Mouse (Mus musculus) left cerebral cortex, adult 11 months (tissue): ENCODE measurements at regions not wholly inside any gene's neighbourhood (a gene's known extent, or its start where the extent isn't known, plus 50 kb on each side); places are given as distances from the start of the nearest gene placed in this dataset.

ENCODE experiments used
- DNase-seq: peaks from one replicate; pipeline ENCODE4 v3.0.0; 2022; ENCODE audit warnings: low spot score

DNA sequence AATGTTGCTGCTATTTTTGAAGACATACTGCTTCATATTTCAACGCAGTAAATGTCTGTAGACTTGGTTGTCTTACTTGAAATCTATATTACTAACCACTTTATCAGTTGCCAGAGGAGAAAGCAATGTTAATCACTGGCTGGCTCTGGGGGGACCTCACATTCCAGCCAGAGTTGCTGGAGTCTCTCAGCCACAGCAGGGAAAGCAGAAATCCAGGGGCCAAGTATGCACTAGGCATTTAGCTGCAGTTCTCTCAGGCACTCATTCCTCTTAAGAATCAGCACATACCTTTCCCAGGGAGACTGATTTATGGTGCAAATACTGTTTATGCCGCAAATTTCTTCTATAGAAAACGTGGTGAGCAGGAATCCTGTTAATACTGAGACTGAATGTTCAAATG, 933.6 kb upstream of the Lcorl start:
- DNase-seq, result no peak

DNA sequence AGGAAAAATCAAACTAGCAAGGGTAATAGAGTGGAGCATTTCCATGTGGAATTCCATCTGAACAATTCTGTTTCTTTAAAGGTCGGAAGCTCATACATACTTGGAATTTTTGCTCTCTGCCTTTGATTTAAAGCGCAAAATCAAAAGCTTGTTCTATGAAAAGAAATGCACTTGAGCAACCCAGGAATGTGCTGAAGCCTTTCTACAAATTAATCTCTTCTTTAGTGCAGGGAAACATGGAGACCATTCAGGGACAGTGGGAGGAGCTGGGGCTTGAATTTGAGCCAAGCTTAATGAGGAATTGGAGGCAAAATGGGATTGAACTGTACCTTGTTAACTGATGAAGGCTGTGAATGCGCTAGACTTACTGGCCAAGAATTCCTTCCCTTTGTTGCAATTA, 933.1 kb upstream of the Lcorl start:
- DNase-seq, result no peak

DNA sequence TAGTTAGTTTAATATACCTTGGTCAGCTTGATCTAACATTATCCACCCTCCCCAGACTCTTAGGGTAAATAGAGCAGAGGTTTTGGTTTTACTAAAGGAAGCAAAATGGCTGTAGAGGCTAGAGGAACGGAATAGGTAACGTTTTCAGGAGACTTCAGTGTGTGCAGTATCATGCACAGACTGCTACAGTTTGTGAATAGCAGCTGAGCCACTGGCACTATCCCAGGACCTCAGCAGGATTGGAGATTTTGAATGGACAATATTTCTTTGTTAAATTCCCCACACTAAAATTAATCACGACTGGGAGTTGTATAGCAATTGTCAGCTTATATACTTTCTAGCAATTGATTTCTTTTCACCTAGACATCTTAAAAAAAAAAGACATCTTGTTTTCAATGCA, 929.7 kb upstream of the Lcorl start:
- DNase-seq, result no peak

DNA sequence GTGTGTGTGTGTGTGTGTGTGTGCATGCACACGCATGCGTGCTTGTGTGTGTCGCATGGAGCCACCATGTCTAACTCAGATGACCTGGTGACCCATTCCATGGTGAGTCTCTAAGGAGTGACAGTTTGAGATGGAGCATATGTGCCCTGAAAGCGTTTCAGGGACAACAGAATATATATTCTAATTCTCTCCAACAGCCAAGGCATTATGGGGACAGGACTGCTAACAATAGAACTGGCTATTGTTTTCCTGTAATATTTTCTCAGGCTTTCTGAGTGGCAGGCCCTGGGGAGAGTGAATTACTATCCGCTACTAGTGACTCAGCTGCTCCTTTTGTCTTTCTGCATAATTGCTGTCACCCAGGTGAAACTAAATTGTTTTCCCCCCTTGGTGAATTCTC, 898.7 kb upstream of the Lcorl start:
- DNase-seq, result no peak

DNA sequence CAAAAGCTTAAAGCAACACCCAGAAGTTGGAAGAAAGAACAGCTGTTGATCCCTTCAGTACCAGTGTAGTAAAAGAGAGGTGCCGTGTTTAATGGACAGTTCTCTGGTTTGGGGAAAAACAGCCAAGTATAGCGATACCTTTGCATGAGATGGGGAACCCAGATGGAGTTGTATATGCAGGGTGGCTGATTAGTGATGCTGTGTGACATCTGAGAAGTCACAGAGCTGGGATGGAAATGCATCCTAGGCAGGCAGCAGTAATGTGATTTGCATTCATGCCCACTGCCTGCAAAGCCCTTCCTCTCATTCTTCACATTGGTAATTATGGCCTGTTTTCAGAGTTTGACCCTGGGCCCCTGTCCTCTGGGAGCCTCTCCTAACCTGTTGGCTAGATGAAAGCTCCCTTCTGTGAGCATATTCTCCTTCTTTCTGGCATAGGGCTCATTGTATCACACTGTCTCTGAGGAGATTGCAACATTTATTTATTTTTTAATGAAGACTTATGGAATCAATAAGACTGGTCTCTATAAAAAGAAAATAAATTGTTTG, 882.7 kb upstream of the Lcorl start:
- no peak for DNase-seq

DNA sequence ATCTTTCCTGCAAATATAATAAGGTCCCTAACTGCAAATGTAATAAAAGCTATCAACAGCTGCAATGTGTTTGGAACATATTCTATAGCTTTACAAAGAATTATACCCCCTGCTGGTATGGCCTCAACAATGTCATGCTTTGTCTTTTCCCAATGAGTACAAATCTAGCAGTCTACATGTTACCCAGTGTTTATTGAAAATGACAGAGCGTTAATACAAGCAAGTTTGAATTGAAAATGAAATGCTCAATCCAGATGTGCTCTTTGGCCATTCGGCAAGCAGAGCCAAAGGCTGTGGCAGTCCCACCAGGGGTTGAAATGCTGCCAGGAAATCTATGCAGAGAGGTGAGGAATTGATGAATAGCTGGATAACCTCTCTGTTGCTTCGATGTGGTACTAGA, 875.1 kb upstream of the Lcorl start:
- DNase-seq, result no peak

DNA sequence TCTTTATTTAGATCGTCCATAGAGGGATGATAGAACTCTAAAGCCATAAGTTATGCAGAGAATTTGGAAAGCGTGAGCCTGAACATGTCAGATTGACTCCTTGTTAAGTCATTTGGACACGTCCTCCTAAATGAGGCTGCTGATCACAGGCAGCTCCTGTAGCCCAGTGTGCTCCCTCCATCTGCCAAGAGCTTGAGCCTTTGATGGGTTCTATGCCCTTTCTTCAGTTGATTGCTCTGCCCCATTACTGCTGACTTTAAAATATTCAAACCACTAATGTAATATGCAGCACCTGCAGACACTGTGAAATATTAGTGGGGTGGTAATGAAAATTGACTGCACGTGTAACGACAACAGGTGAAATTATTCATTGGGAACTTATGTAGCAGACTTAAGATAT, 874.6 kb upstream of the Lcorl start:
- no peak for DNase-seq

DNA sequence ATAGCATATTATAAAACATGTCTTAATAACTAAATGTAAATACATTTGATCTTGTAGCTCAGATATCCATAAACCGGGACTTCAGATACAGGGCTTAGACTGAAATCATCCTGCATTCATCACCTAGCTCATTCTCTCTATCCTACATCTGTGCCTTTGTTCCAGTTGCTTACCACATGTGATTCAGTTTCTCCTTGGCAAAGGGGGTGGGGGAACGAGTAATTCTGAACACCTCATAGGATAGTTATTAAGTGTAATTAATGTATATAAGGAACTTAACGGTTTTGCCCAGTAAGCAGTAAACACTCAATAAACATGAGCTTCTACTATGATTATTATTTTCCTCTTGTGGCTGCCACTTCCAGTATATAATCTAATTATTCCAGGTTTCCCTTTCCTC, 873.9 kb upstream of the Lcorl start:
- DNase-seq, result no peak

DNA sequence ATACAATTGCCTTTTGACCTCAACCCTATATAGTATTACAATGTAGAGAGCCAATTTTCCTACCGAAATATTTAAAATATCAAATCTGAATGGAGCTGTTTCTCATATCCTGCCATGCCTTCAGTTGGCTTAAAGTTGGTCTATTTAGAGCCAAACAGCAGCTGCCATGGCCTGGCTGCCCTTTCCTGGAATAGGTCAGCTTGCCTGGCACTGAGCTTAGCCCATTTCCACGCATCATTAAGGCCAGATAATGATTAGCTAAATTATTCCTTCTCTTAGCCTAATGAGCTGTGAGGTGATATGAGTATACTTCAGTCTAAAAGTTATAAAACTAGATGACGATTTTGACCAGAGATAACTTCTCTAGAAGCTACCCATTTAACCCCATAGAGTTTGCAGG, 852.2 kb upstream of the Lcorl start:
- no peak for DNase-seq

DNA sequence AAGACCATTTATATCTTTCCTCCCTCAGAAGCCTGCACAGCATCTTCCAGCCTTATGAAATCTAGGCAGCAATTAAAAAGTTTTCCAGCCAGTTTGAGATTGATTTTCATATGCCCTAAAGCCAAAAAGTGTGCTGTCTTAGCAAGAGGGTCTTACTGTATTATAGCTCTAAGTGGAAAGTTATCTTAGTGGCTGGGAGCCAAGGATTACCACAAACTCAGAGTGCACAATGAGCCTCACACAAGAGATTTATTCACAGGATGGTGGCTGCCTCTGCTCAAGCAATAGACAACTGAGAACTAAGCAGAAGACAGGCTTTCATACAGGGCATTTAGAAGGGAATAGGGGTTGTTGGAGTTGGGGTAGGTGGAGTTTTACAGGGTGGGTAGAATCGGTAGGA, 850.4 kb upstream of the Lcorl start:
- DNase-seq, result no peak

DNA sequence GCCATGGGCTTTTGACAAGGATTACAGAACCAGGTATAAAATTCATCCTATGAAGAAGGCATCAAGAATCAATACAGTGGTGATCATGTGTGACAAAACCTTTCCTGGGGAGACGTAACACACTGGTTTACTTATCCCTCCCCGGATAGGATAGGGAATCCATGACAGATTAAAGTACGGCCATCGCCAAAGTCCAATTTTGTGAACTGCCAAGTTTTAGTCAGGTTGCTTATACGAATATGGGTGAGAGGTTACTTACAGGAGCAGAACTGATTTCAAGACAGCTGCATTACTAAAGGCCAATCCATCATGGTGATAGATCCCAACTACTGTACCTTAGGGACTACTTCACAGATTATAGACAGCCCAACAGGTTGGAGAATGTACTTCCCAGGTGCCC, 849.6 kb upstream of the Lcorl start:
- DNase-seq, result no peak

DNA sequence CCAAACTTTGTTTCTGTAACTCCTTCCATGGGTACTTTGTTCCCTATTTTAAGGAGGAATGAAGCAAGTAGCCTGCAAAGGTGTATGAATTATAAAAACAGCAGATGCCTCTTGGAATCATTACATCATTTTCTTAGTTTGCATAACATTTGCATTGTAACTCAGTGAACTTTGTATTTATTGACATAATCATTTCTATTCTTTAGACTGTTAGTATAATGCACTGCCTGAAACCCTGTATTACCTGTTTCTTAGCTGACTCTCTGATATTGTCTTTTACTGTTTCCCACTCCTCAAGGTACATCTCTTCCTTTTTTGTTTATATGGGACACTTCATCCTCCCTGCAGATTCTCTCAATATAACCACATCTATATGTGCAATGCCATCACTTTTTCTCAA, 820.6 kb upstream of the Lcorl start:
- no peak for DNase-seq

DNA sequence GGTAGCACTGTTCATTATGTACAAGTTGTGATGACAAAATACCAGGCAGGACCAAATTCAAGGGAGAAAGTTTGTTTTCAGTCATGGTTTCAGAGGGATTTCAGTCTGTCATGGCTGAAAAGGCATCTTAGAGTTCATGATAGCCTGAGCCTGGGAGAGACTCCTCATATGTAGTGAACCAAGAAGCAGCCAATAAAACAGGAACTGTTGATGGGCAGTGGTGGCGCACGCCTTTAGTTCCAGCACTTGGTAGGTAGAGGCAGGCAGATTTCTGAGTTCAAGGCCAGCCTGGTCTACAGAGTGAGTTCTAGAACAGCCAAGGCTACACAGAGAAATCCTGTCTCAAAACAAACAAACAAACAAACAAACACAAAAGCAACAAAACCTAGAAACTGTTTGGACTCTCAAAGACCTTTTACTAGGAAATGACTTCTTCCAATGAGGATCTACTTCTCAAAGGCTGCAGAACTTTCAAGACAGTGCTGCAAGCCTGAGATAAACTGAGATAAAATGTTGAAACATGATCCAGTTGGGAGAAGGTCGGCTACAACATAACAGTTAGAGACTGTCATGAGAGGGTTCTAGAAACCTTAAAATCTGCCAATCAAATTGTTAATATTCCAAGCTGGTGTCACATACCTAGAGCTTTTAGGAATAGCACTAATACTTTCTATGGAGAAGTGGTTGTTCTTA, 817.5 kb upstream of the Lcorl start:
- no peak for DNase-seq

DNA sequence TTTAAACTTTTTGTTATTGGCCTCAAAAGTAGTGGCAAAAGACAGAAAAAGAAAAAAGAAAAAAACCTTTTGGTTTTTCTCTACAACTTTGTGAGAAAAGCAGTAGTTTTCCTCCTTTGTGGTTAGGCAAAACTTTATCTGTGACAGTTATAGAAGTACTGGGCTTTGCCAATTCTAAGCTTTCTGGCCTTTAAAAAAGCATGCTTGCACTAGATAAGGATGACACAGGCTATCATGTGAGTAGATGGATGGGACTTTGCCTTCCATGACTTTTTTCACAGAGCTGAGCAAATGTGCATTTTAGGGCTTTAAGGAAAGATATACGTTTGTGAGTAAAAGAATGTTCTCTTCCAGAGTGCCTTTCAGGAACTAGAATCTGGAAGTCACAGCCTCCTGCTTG, 816.0 kb upstream of the Lcorl start:
- DNase-seq, result no peak

DNA sequence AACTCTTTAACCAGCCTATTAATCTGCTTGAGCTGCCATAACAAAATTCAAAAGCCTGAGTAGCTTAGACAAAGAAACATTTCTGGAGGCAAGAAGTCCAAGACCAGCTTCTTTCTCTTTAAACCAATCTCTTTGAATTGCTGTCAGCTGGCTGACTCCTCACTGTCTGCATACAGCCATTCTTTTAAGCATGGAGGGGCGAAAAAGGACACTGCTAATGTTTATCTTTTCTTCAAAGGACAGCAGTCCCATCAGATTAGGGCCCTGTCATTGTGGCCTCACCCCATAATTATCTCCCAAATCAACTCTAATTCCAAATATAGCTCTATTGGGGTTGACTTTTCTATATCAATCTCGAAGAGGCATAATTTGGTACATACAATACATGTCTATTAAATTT, 813.1 kb upstream of the Lcorl start:
- DNase-seq, result no peak

DNA sequence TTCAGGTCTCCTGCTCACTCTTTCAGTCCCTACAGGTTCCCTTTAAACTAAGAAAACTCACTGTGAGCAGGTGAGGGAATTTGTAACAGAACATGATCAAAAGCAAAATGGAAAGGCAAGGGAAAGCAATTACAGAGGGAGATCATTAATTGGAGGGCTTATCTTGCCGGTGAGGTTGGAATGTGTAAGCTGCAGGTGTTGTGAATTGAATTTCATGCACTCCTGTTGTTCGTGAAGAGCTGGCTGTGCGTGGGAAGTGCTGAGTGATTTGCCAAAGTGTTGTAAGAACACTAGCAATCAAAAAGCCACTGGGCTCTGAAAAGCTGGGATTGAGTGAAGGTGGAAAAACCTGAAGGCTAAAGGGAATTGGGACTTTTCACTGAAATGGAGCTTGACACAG, 808.8 kb upstream of the Lcorl start:
- no peak for DNase-seq

DNA sequence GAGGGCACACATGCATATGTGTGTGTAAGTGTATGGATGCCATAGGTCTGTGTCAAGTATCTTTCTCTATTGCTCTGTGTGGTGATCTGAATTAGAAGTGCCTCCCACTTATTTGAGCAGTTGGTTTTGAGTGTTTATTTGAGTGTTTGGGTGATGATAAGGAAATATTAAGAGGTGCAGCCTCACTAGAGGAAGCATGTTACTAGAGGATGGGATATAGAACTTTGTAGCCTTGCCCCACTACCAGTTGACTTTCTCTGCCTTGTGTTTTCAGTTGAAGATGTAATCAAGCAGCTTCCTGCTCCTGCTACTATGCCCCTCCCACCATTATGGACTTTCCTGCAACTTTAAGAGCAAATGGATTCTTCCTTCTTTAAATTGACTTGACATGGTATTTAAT, 799.6 kb upstream of the Lcorl start:
- DNase-seq, result no peak

DNA sequence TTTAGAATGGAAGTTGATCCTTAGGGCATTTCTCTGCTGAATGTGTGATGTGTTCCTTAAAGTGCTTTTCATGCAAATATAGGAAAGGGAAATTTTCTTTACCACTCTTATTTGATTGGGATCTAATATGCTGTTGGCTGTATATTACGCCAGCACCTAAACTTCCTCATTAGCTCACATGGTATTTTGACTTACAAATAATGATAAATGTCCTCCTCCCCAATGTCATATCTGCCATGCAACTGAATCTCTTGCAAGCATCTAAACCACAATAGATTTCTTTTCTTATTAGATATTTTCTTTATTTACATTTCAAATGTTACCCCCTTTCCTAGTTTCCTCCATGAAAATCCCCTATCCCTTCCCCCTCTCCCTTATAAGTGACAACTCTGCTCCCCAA, 796.8 kb upstream of the Lcorl start:
- DNase-seq, result no peak

DNA sequence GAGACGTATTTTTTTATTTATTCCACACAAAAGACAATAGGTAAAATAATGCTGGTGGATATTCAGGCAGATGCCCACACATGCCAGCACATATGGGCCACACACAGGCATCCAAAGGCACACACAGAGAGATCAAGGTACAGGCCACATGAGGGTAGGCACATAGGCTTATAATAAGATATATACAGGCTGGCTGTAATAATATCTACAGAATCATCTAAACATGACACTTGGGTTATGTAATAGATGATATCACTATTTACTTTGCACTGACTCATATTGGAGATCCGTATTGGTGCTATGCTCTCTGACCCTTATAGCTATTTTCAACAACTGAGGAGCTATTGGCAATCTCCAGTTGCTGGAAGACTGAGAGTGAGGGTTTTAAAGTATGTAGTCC, 785.6 kb upstream of the Lcorl start:
- no peak for DNase-seq

DNA sequence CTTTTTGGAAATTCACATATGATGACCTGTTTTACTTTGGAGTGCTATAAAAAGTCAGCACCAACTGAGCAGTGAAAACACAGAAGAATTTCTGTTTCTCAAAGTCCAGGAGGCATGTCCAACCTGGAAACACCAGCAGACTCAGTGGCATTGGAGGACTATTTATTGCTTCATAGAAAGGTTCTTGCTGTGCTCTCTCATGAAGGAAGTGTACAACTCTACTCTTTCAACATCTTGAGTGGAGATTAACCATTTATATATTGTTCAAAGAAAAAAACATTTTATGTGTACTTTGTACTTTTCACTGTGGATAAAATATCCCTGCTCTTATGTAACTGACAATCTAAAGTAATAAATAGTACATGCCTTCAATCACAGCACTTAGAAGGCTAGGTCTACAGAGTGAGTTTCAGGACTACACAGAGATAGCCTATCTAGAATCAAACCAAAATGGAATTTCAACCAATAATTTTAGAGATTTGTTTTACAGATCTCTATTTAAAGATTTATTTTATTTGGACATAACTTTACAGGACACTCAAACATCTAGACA, 777.8 kb upstream of the Lcorl start:
- no peak for DNase-seq
